Mouse (Mus musculus) retina, postnatal 7 days (tissue): ENCODE measurements around the gene Phf24.

Experiments used
- DNase-seq: peaks from one replicate; pipeline ENCODE4 v3.0.0-alpha.2; 2012; ENCODE audit warnings: low read depth, low spot score

Phf24 gene

GRCm38 (mm10) chr4:42916617-42917401, at the start of gene Phf24:
Gene Phf24, plus strand, starts transcription at chr4:42916660.
- DNase-seq: peak; percentile 51

- no peak for DNase-seq
Measured at GRCm38 (mm10) chr4:42867390-42867789, 49.1 kb upstream of the Phf24 start.

GRCm38 (mm10) chr4:42868193-42868592, 48.3 kb upstream of the Phf24 start:
- DNase-seq: no peak

- no peak for DNase-seq
Measured at GRCm38 (mm10) chr4:42870748-42871147, 45.7 kb upstream of the Phf24 start.

GRCm38 (mm10) chr4:42872151-42872550, 44.3 kb upstream of the Phf24 start:
- no peak for DNase-seq

- no peak for DNase-seq
Measured at GRCm38 (mm10) chr4:42872746-42873435, 43.6 kb upstream of the Phf24 start.

- DNase-seq: no peak
Measured at GRCm38 (mm10) chr4:42874134-42874533, 42.3 kb upstream of the Phf24 start, which contains the start of gene Fam205c. Gene Fam205c, minus strand, starts transcription at chr4:42874234.

GRCm38 (mm10) chr4:42876586-42877291, 39.7 kb upstream of the Phf24 start:
- DNase-seq: peak; percentile 68

- DNase-seq: no peak
Measured at GRCm38 (mm10) chr4:42877657-42878056, 38.8 kb upstream of the Phf24 start.

- DNase-seq: no peak
Measured at GRCm38 (mm10) chr4:42879829-42880676, 36.4 kb upstream of the Phf24 start.

GRCm38 (mm10) chr4:42880677-42880948, 35.8 kb upstream of the Phf24 start:
- DNase-seq: no peak

- no peak for DNase-seq
Measured at GRCm38 (mm10) chr4:42886926-42887325, 29.5 kb upstream of the Phf24 start.

GRCm38 (mm10) chr4:42888806-42889205, 27.7 kb upstream of the Phf24 start:
- DNase-seq: no peak

- DNase-seq: no peak
Measured at GRCm38 (mm10) chr4:42891176-42891575, 25.3 kb upstream of the Phf24 start.

- DNase-seq: no peak
Measured at GRCm38 (mm10) chr4:42895118-42895517, 21.3 kb upstream of the Phf24 start.

GRCm38 (mm10) chr4:42898914-42899313, 17.5 kb upstream of the Phf24 start:
- no peak for DNase-seq

- DNase-seq: no peak
Measured at GRCm38 (mm10) chr4:42900878-42901277, 15.6 kb upstream of the Phf24 start.

- no peak for DNase-seq
Measured at GRCm38 (mm10) chr4:42902174-42902573, 14.3 kb upstream of the Phf24 start.

- no peak for DNase-seq
Measured at GRCm38 (mm10) chr4:42902730-42903129, 13.7 kb upstream of the Phf24 start.

- no peak for DNase-seq
Measured at GRCm38 (mm10) chr4:42903942-42904341, 12.5 kb upstream of the Phf24 start.

GRCm38 (mm10) chr4:42904523-42904922, 11.9 kb upstream of the Phf24 start:
- DNase-seq: no peak

- DNase-seq: no peak
Measured at GRCm38 (mm10) chr4:42904966-42905365, 11.5 kb upstream of the Phf24 start.
